Mouse (Mus musculus): ENCODE results near the gene Vmn2r45. TPM values are rescaled to one million over a fixed set of nuclear protein-coding genes. Genes with fewer than 3 reads are reported as not detected.
"Not testable (repeated sequence)": the region's sequence is repeated elsewhere in the genome, so short reads cannot be mapped to it uniquely, and the experiment has no call there.

The Vmn2r45 gene
- not detected in 2 replicates for total RNA-seq (2015; ENCODE audit: low replicate concordance)
- total RNA-seq (2017; ENCODE audit: low replicate concordance): not detected in 2 replicates

GRCm38 (mm10) chr7:8488975-8489374 lies at the start of gene Vmn2r45:
Gene Vmn2r45 (minus strand): TSS chr7:8489075.
- ATAC-seq (replicated peaks; ENCODE audit: low FRiP score, poor library complexity, severe bottlenecking): not testable (repeated sequence)

Other genes starting within 250 kb of the Vmn2r45 start
- gene Vmn2r43, start 228.5 kb downstream of the Vmn2r45 start, total RNA-seq (2015; ENCODE audit: low replicate concordance): not detected in 2 replicates
- 0.34 TPM in 1 of 2 replicates, not detected in the other for gene Vmn2r43, start 228.5 kb downstream of the Vmn2r45 start, total RNA-seq (2017; ENCODE audit: low replicate concordance)
- gene Vmn2r44, start 105.7 kb downstream of the Vmn2r45 start, total RNA-seq (2015; ENCODE audit: low replicate concordance): not detected in 2 replicates
- not detected in 2 replicates for gene Vmn2r44, start 105.7 kb downstream of the Vmn2r45 start, total RNA-seq (2017; ENCODE audit: low replicate concordance)